In the genomic region with DNA sequence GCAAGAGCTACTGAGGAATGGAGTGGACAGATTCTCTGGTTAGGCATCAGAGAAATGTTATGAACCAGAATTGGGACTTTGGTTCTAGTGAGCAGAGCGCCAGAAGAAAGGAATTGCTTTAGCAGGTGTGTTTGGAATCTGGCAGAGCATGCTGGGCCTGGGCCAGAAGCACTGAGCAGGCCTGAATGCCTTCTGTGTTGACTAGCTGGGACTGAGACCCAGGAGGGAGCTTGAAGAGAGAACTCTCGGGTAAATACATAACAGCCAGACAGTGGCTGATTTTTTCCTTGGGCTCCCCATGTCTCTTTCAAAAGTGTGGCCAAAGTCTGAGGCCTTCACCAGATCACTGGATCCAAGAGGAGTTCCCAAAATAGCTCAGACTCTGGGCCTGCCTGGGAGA, we compare ENCODE assay signal across 9 mouse cellular contexts.
A peak's percentile ranks its signal among the peaks of the same experiment; 100 is the strongest.
DNase-seq lines count a peak whose midpoint lies in the region; ATAC-seq and TF ChIP-seq lines count a peak whose summit lies in the region.
"Had no signal": no experiment of that assay in that cellular context is flagged by ENCODE, and none has a peak within 500 bp of the region (broad histone marks: within the 10 kb centered on the region; RNA-seq: fewer than 3 reads in every experiment).

No protein-coding gene starts in this region.

- DNase-seq in lung, adult 2 months, result peak; percentile 6
- no peak for DNase-seq in lung, postnatal 4 days
- peak; percentile 47 for DNase-seq in gastrocnemius, adult 18-20 months (ENCODE audit: low spot score)
- DNase-seq in kidney, postnatal 25 days, result peak; percentile 56 to 72
- peak; percentile 64 for DNase-seq in skeletal muscle tissue, adult 2 months (ENCODE audit: low read depth, low spot score)
- no peak for DNase-seq in hindbrain, embryonic 14.5 days (ENCODE audit: low spot score)

- 60% methylated on average over 2 of the region's 2 CpGs for WGBS in lung, adult 2 months
- WGBS in hindbrain, embryonic 14.5 days, result 72% methylated on average over 2 of the region's 2 CpGs

- TF ChIP-seq POLR2A in lung, adult 2 months (IDR thresholded peaks at IDR 0.05; ENCODE audit: borderline replicate concordance, extremely low read depth, low read depth, low read length), result no peak

- no peak overlapping the region for H3K27ac ChIP-seq in hindbrain, embryonic 14.5 days
- H3K27ac ChIP-seq: liver, embryonic 15.5 days had no signal

- no peaks in the 10 kb centered on the region for H3K36me3 ChIP-seq in hindbrain, embryonic 14.5 days (replicated peaks; ENCODE audit: control insufficient read depth, insufficient read depth)
- H3K36me3 ChIP-seq: liver, embryonic 15.5 days had no signal

- H3K4me1 ChIP-seq in lung, adult 2 months (ENCODE audit: control insufficient read depth, insufficient read depth, low read length), result no peaks in the 10 kb centered on the region
- H3K4me1 ChIP-seq in hindbrain, embryonic 14.5 days (replicated peaks; ENCODE audit: control insufficient read depth, insufficient read depth, low read length), result peaks cover 5% of the 10 kb centered on the region; the same call in 1 of the 2 replicates
- H3K4me1 ChIP-seq: liver, embryonic 15.5 days had no signal

- no peak for TF ChIP-seq CTCF in lung, adult 2 months (IDR thresholded peaks at IDR 0.05; ENCODE audit: insufficient read depth, low read length)

- ATAC-seq in hindbrain, embryonic 14.5 days (ENCODE audit: low FRiP score), result no peak
- ATAC-seq in erythroblast, adult 5-6 weeks (replicated peaks; ENCODE audit: low FRiP score, poor library complexity, severe bottlenecking), result no peak

- no peaks in the 10 kb centered on the region for H3K9me3 ChIP-seq in hindbrain, embryonic 14.5 days (ENCODE audit: control insufficient read depth, low read length)
- H3K9me3 ChIP-seq: liver, embryonic 15.5 days had no signal

- H3K9ac ChIP-seq in hindbrain, embryonic 14.5 days, result no peak overlapping the region
- H3K9ac ChIP-seq: liver, embryonic 15.5 days had no signal

- no peak overlapping the region for H3K4me2 ChIP-seq in hindbrain, embryonic 14.5 days (replicated peaks)
- H3K4me2 ChIP-seq: liver, embryonic 15.5 days had no signal

- no peak overlapping the region for H3K4me3 ChIP-seq in lung, adult 2 months (replicated peaks; ENCODE audit: extremely low read depth, low read depth, low read length)
- H3K4me3 ChIP-seq in hindbrain, embryonic 14.5 days (replicated peaks; ENCODE audit: low read length), result no peak overlapping the region
- H3K4me3 ChIP-seq: erythroblast, embryonic 14.5 days; liver, embryonic 15.5 days had no signal

- H3K27me3 ChIP-seq in hindbrain, embryonic 14.5 days (ENCODE audit: control insufficient read depth, insufficient read depth, low read length), result no peaks in the 10 kb centered on the region
- H3K27me3 ChIP-seq: liver, embryonic 15.5 days had no signal

Comparison
In these comparisons a context has a peak if more than half of its experiments do, and no peak if none do; other contexts are left out.
1. DNase-seq: peak in lung, adult 2 months (single experiment), gastrocnemius, adult 18-20 months (single experiment), kidney, postnatal 25 days (2 of 2) and skeletal muscle tissue, adult 2 months (single experiment); none in lung, postnatal 4 days (0 of 2) and hindbrain, embryonic 14.5 days (single experiment).